Mouse (Mus musculus): Measurements from ENCODE around the gene H1f0.
"Not testable (repeated sequence)": the region's sequence is repeated elsewhere in the genome, so short reads cannot be mapped to it uniquely, and the experiment has no call there.

H1f0 gene

DNA sequence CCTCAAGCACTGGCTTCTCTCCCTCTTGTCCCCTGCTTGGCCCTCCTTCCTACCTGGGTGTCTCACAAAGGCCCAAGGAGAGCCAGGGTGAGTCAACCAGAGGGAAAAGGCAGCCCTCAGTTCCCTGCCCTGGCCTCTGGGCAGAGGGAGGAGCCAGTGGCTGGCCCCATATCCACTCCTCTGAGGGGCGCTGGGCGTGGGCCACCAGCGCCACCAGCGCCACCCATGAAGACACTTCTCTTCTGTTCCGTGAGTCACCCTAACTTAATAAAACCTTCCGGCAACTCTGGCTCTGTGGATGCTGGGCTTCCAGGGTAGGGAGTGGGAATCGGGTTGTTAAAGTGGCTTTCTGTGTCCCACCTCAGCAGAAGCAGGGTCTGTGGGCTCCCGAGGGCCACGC, 22.7 kb upstream of the H1f0 start:
- no peak for DNase-seq

DNA sequence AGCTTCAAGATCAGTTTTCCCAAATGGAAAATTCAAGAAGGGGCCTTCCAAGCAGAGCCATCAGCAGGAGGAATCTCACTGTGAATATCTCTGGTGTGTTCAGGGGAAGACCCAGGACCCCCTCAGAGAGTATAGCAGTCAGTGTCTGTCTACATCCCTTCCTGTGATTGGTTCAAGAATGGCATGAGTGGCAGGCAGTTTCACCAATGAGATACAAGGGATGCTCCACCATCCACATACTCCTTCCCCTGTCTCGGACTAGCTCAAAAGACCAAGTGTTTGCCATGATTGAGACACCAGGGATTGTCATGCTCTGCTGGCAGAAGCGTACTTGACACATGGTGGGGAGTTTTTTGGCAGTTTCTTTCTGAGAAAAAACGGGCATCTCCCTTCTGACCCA, 21.6 kb upstream of the H1f0 start:
- no peak for DNase-seq

DNA sequence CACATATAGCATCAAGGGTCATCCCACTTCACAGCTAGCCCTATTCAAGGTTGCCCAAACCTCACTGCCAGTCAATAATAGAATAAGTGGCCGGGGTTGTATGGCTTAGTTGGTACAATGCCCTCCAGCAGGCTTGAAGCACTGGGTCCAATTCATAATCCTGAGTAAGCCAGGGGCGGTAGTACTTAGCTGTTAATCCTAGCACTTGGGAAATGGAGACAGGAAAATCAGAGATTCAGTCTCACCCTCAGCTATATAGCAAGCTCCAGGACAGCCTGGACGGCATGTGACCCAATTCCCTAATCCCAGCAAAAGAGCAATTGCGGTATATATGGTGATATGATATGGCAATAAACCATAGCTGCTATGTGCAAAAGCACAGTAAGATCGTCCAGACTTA, 21.2 kb upstream of the H1f0 start:
- DNase-seq, result no peak

DNA sequence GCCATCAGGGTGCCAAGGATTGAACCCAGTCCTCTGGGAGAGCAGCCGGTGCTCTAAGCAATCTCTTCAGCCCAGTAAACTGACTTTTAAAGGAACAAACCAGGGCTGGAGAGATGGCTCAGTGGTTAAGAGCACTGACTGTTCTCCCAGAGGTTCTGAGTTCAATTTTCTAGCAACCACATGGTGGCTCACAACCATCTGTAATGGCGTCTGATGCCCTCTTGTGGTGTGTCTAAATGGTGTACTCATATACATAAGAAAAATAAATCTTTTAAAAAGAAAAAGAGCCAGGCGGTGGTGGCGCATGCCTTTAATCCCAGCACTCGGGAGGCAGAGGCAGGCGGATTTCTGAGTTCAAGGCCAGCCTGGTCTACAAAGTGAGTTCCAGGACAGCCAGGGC, 20.4 kb upstream of the H1f0 start:
- DNase-seq, result not testable (repeated sequence)

DNA sequence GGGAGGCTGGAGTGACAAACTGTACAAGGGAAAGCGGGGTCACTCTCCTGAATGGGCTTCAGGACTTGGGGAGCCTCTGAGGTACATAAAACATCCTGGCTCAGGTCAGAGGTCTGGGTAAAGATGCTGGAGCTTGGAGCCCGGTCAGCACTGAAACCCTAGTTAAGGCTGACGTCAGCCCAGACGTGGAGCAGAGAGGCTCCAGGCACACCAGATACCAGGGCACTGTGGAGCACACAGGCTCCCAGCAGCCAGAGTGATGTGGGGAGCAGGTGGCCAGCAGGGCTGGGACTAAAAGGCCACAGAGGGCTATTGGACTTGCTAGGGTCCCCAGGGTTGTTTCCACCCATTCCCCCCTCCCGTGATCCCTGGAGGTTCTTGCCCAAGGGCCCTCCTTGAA, 18.5 kb upstream of the H1f0 start:
- DNase-seq, result no peak

DNA sequence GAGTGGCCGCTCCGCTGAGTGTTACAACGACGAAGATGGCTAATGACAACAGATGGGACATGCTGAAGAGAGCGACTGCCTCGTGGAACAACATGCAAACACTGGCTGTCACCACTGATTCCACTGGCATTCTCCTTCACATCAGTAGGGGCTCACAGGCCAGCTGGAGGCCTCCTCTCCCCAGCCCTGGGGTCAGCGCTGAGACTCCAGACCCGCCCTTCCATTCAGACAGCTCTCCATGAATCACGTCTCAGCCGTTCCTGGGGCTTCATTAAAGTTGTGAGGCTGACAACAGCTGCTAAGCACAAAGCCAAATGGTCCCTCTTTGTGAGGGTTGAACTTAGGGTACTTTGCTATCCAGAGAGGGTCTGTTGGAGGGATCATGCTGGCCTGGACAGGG, 16.7 kb upstream of the H1f0 start:
- DNase-seq, result no peak

DNA sequence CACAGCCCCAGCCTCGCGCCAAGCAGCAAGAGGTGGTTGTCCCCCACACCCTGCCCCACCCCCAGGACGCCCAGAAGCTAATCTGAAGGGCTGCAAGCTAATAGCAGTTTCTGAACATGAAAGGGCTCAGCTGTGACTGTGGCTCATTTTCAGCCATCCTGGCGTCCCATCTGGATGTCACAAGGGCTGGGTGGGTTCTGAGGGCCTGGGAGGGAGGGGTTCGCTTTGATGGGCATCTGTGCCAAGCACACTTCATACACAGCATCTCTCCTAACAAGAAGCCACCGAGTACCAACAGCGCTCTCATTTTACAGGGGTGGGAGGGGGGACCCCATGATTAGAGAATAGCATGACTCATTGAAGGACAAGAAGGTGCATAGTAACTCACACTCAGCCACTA, 14.9 kb upstream of the H1f0 start:
- DNase-seq, result no peak

DNA sequence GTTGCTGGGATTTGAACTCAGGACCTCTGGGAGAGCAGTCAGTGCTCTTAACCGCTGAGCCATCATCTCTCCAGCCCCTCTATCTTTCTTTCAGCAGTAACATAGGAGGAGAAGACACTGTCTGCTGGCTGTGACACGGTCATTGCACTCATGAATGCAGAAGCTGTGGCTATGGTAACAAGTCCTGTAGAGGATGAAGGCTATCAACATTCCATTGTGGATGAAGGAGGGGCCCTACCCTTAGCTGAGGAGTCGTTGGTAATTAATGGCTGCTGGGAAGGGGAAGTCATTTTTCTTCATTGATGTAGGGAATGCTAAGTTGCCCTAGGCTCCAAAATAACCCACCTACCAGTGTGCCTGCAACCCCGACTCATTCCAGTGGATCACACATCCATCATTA, 10.1 kb upstream of the H1f0 start:
- DNase-seq, result no peak

DNA sequence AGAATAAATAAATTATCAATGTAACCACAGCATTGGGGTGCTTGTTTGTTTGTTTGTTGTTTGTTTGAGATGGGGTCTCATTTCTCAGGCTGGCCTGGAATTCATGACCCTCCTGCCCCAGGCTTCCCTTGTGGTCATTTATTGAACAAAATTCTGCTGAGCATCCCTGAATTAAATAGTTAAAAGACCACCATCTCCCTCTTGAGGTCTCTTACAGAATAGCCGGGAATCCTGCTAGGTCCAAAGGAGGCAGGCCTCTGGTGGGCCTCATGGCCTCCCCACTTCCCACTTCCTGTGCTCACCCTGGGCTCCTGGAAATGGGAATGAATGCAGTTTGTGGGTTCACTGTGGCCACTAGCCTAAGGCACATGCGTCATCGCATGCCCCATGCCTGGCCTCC, 9.4 kb upstream of the H1f0 start:
- no peak for DNase-seq

DNA sequence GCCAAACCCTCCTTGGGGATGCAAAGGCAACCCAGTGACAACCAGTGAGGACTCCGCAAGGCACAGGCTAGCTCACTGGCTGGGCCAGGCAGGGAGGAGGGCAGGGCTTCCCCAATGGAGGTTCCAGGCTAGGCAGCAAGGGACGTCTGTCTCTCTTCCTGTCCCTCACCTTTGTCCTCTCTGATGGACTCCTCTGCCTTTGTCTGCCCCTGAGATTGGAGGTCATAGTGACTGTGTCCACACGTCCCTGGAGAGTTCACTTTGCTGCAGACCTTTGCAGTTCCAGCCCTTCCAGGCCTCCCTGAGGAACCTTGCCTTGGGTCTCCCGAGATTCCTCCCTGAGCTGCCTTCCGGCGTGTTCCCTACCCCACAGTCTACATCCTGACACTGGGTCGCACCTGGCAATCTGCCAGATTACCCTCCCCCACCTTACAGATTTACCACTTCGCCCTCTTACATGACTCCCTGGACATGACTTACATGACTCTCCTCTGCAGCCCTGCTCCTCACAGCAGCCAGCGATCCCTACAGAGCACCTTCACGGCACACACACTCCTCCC, 5.5 kb upstream of the H1f0 start:
- no peak for DNase-seq

DNA sequence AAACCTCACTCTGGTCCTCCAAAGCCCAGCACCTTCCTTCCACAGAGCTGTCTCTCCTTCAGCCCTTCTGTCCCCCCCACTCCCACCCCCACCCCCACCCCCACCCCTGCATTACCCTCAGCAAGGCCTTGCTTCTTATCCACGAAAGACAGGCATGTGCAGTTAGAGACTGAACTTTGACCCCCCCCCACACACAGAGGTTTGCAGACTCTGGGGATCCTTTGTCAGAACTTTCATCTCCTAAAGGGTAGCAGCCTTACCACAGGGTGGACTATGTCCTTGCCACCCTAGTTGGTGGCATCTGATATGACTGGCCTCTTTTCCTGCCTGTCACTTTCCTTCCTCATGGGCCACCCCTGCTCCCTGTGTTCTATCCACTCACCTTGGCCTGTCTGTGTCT, 4.9 kb upstream of the H1f0 start:
- DNase-seq, result no peak

DNA sequence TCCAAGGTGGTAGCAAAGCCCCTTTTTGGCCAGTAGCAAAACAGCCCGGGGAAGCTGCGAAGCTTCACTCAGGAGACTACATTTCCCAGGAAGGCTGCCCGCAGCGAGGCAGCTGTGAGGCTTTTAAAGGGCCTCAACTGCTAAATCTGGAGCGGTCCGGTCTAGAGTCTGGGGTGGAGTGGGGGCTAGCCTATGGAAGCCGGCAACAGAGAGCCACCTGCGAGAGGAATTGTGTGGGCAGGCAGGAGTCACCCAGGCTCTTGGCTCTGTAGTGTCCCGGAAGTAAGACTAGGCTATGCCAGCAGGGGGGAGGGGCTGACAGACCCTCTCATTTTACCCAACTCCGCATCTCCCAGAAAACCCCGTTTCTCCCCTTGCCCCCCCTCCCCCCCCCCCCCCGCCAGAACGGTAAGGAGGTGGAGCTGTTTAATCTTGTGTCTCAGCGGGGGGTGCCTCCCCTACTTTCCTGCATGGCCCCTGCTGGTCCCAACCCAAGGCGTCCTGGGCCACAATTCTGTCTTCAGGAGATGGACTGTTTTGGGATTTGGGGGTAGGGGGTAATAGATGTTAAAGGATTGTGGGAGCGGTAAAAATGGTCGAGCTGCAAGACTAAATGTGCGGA, 2.5 kb upstream of the H1f0 start:
- no peak for DNase-seq

DNA sequence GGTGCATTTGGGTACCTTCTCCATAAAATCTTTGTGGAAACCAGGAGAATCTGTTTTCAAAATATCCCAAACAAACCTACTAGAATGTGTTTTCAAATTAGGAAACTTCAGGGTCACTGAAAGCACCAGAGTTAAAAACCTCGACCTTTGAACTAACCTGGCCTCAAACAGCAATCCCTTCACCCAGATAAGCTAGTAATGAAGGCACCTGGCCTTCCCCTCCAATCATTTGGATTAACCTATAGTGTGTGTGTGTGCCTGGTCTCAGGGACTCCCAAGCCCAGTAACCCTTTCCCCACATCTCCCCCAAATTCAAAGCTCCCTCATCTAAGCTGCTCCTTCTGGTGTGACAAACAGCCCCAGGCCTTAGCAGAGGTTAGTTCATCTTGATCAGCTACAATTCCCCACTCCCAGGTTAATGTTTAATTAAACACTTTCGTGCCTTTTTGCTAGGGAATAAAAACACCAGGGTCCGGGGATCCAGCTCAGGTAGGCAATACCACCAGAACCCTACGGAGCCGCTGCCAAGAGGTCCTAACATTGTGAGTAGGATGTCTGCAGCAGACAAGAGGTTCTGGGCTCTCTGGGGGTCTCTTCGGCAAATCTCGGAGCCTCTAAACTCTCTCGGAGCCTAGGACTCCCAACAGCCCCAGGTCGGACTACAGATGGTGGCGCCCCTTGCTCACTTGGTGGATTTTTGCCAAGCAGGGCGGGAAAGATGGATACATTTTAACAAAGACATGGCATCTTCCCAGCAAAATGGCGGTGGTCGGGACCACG, 1.5 kb upstream of the H1f0 start:
- DNase-seq, result no peak

DNA sequence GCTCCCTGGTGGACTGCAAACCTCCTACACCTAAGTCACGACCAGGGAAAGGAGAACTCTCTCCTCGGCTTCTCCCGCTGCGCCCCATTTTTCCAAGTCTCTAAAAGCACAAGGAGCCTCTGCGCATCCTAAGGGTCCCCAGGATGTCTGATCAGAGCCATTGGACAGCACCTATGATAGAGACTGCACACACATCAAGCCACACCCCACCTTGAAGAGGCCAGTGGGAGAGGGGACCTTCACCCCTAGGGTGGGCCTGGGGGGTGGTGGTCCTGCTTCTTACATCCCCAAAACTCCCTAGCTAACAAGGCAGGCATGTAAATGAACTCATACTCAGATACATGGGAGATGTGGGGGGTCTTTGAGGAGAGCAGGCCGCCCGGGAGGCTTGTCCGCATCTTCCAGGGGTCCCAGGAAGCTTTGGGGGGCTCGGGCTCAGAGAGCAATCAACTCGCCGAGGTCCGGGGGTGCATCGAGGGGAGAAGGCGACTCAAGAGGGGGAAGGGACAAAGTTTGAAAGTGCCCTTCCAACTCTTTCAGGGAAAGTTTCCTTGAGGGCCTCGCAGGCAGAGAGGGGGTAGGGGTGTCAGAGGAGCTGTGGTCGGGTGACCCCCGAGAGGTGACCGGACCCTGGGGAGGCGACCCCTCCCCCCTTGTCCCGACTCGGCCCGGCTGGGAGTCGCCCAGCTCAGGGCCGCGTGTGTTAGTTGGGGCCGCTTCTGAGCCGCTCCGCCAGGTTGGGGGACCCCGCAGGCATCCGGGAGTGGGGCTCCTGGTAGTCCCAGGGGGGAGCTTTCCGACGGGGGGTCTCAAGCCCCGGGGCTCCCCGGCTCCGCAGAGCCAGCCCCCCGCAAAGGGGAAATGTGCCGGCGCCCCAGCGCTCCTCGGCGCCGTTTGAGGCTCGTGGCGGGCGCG, 702 bp upstream of the H1f0 start:
- no peak for DNase-seq

DNA sequence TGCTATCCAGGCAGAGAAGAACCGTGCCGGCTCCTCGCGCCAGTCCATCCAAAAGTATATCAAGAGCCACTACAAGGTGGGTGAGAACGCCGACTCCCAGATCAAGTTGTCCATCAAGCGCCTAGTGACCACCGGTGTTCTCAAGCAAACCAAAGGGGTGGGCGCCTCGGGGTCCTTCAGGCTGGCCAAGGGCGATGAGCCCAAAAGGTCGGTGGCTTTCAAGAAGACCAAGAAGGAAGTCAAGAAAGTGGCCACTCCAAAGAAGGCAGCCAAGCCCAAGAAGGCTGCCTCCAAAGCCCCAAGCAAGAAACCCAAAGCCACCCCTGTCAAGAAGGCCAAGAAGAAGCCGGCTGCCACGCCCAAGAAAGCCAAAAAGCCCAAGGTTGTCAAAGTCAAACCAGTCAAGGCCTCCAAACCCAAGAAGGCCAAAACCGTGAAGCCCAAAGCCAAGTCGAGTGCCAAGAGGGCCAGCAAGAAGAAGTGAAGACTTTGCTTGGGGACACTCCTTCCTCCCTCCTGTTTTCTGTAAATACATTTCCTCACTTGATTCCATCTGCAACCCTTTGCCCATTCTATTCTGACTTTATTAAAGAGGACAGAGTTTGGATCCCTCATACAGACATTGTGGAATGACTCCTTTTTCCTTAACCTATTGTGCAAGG, 704 bp downstream of the H1f0 start:
- no peak for DNase-seq

DNA sequence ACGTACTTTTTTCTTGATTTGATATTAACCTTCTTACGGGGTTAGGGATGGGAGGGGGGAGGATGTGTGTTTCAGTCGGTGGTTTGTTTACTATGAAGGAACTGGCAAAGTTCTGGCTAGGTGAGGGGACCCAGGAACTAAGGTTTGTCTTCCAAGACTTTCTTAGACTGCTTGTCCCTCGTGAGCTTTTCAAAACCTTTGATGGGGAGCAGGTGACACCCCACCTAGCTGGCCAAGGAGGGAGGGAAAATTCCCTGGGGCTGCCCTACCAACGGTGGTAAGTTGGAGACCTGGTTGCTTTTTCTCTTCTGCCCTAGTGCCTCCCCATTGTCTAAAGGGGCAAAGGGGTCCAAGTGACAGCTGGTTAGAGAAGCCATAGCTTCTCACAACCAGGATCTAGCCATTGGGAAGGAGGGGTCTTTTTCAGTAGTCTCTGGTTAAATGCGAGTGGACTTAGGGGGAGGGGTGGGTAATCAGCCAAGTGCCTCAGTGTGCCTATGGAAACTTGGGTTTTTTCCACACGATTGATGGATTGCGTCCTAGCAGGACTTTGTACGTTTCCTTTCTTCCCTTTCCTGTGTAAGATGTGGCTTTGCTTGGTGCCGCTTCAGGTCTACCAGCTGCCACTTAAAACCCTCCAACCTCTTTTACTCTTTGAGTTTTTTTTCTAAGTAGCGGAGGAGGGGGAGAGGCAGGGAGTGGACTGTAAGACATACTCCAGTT, 1.4 kb downstream of the H1f0 start:
- DNase-seq, result no peak

DNA sequence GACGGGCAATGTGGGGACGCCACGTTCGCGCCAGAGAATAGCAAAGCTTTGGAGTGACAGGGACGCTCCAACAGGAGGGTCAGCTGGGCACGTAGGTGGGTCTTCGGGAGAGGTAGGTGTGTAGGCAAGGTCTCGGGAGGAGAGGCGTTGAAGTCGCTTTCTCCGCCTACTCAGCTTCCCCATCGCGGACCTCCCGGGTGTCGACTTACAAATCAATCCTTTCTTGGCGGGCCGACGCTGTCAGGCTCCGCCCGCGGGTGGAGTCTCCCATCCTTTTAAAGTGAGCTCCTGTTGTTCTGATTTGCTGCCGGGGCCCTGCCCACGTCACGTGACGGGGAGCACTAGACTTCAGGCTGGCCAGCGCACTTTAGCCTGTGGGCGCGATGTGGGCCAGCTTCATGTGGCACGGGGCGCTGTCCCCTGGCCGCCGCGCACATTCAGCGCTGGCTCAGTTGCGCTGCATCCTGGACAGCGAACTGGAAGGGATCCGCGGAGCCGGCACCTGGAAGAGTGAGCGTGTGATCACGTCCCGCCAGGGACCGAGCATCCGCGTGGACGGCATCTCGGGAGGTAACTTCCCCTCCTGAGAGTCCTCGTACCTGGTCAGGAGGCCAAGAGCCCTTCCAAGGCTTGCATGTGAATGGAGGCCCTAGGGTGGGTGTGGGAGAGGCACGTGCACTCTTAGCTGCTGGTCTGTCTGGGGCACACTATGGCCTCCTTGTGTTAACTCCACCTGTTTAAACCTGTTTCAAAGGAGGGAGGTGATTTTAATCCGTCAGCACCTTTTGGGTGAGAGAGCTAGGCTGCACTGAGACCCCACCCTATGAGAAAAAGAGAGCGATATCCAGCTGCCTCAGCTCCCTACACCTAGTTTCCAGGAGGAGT, 2.5 kb downstream of the H1f0 start:
- DNase-seq, result peak; percentile 94 to 95

DNA sequence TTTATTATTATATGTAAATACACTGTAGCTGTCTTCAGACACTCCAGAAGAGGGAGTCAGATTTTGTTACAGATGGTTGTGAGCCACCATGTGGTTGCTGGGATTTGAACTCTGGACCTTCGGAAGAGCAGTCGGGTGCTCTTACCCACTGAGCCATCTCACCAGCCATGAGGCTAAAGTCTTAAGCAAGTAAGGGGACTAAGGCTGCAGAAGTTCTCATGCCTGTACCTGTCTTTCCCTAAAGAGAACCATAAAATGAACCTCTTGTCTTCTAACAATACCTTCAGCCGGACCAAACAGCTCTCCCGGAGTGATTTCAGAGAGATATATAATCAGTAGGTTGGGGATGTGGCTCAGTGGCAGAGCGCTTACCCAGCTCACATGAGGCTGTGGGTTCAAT, 3.7 kb downstream of the H1f0 start:
- not testable (repeated sequence) for DNase-seq

DNA sequence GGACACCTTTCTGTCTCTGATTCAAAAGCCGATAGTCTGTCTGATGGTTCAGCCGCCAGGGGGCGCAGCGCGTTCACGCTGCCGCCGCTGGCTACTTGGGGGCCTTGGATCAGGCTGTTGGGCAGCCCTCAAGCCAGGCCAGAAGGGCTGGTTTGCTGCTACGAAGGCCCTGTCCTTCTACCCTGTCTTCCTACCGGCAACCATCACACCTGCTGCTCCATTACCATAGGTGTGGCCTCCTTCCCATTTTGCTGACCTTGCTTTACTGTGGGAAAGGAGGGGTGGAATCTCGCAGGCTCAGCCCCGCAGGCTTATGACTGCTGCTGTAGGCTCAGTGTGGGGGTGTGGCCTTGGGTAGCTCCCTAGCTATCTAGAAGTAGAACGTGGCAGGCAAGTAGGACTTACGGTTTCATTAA, 9.7 kb downstream of the H1f0 start:
- peak; percentile 57 to 70 for DNase-seq

DNA sequence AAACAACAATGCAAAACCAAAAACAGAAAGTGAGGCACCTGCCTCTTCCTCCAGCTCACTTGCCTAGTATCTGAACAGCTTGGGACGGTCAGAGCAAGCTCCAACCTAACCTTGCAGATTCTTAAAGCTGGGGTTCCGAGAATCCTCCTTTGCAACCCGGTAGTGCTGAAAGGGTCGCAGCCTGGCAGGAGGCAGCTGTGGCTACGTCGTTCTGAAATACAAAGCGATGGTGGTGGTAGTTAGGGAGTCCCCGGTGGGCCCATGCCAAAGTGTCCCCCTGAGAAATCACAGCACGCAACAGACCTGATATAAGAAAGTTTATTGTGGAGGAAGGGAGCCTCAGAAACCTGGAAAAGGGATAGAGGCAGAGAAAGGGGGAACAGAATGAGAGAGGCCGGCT, 10.1 kb downstream of the H1f0 start:
- no peak for DNase-seq

DNA sequence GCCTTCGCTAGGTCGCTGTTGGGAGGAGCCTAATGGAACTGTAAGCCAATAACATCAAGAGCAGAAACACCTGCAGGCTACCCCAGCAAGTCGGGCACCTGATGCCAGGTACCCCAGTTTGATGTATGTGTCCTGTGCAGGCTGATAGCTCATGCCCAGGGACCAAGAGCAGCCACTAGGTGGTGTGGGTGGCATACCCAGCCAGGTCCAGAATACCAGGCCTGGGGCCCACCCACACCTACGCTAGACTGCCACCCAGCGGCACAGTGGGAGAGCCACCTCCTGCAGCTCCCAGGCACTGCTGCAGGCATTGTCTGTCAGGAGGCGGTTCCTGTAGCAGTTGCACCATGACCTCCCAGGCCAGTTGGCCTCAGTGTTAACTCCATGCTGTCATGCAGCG, 10.6 kb downstream of the H1f0 start:
- peak; percentile 87 to 90 for DNase-seq

All from lung, adult 18-20 months (tissue).